Mouse (Mus musculus): ENCODE measurements at regions not wholly inside any gene's neighbourhood (a gene's known extent, or its start where the extent isn't known, plus 50 kb on each side); places are given as distances from the start of the nearest gene placed in this dataset.

DNA sequence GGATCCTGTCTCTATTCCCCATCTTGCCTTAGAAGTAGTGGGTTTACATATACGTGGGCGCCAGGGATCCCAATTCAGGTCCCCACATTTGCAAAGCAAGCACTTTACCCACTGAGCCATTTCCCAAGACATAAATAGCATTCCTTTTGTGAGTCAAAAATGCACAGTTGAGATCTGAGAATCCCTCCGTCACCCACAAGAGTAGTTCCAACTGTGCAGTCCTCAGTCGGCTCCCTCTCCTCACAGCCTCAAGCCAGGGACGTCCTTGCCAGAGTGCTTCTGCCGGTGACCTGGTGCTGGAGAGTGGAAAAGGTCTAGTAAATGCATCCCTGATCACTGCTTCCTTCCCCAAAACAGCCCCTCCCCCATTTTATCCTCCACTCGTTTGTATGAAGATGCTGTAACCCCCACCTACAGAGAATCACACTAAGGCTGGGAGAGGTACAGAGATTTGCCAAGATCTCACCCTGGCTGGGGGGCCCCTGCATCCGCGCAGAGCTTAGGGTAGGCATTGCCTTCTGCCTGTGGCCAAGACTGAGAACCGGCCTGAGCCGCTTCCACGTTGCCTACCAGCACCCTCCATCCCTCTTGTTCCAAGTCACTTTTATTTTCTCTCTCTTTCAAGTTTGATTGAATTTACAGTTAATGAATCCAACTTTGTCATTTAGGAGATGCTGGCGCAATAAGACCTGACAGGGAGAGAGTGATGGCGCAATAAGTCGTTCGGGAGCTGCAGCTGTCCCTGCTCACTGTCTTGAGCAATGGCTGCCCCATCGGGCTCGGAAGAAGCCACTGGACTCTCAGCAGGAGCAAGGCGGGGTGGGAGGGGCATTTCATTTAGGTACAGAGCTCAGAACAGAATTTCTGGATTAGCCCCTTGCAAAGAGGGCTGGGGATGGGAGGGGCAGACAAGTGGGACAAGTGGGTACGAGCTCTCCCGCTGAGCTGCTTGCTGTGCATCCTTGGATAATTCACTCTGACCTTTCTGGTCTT is 74.5 kb upstream of the Zfp618 start:
- H3K4me1 ChIP-seq (ENCODE audit: insufficient read depth), result no peaks in the 10 kb centered on the region
- DNase-seq (no peak), ATAC-seq (no peak)
- H3K27me3 ChIP-seq (ENCODE audit: insufficient read depth, low read length), result 0 out of 2 replicates have a peak, but pooled peaks cover 2% of the 10 kb centered on the region
- H3K9ac ChIP-seq (replicated peaks), result no peak overlapping the region
- H3K4me3 ChIP-seq (ENCODE audit: low read depth, low read length), result no peak overlapping the region
- TF ChIP-seq EP300 (IDR thresholded peaks at IDR 0.05; ENCODE audit: low read depth) (no peak), CTCF (IDR thresholded peaks at IDR 0.05; ENCODE audit: low read depth) (no peak)
- no peak overlapping the region for H3K27ac ChIP-seq (ENCODE audit: low read depth)
- 0 out of 2 replicates have a peak overlapping the region, but pooled peaks have one; percentile 6 for H3K4me2 ChIP-seq (ENCODE audit: low read depth, low read length)
- 38% methylated on average over 21 of the region's 21 CpGs for WGBS (ENCODE audit: insufficient replicate concordance)
- H3K9me3 ChIP-seq (ENCODE audit: low read length), result no peaks in the 10 kb centered on the region
- no peaks in the 10 kb centered on the region for H3K36me3 ChIP-seq (replicated peaks; ENCODE audit: insufficient read depth, low read length)

GRCm38 (mm10) chr4:62912891-62913290 is 52.5 kb upstream of the Zfp618 start:
- H3K4me1 ChIP-seq (ENCODE audit: insufficient read depth), result no peaks in the 10 kb centered on the region
- no peaks in the 10 kb centered on the region for H3K27me3 ChIP-seq (ENCODE audit: insufficient read depth, low read length)
- TF ChIP-seq CTCF (IDR thresholded peaks at IDR 0.05; ENCODE audit: low read depth) (no peak), EP300 (IDR thresholded peaks at IDR 0.05; ENCODE audit: low read depth) (no peak)
- WGBS (ENCODE audit: insufficient replicate concordance), result 60% methylated on average over 4 of the region's 4 CpGs
- H3K9me3 ChIP-seq (ENCODE audit: low read length), result no peaks in the 10 kb centered on the region
- no peak for ATAC-seq
- H3K27ac ChIP-seq (ENCODE audit: low read depth), result no peak overlapping the region
- H3K4me3 ChIP-seq (ENCODE audit: low read depth, low read length), result no peak overlapping the region
- no peaks in the 10 kb centered on the region for H3K36me3 ChIP-seq (replicated peaks; ENCODE audit: insufficient read depth, low read length)
- DNase-seq, result no peak
- H3K9ac ChIP-seq (replicated peaks), result no peak overlapping the region
- no peak overlapping the region for H3K4me2 ChIP-seq (ENCODE audit: low read depth, low read length)
